Mouse (Mus musculus) olfactory bulb, adult 2 months (tissue): ENCODE data around the gene Nsun3. TPM values are rescaled to one million over a fixed set of nuclear protein-coding genes. Genes with fewer than 3 reads are reported as not detected.

Experiments used
- H3K27ac ChIP-seq: fragments of 200-500 bp; 2 replicates; pipeline ENCODE4 v1.5.1; 2012; ENCODE audit warnings: low read depth, low read length; ENCODE audit not compliant: insufficient read depth
- H3K4me1 ChIP-seq: fragments of 200-500 bp; 2 replicates; pipeline ENCODE4 v1.6.1; 2012; ENCODE audit warnings: low read length; ENCODE audit not compliant: control insufficient read depth, insufficient read depth
- H3K4me3 ChIP-seq: fragments of 200-500 bp; 2 replicates; pipeline ENCODE4 v1.5.1; 2012; ENCODE audit warnings: mild to moderate bottlenecking, low read depth, low read length, moderate library complexity; ENCODE audit not compliant: insufficient read depth
- CTCF ChIP-seq: fragments of 200-500 bp; IDR thresholded peaks from 2 replicates; pipeline ENCODE4 v1.5.1; 2012; ENCODE audit warnings: low read depth, mild to moderate bottlenecking, low read length, moderate library complexity; ENCODE audit not compliant: insufficient read depth
- POLR2A ChIP-seq: fragments of 200-500 bp; IDR thresholded peaks from 2 replicates; pipeline ENCODE4 v1.6.1; 2012; ENCODE audit warnings: mild to moderate bottlenecking, low read depth, low read length, moderate library complexity; ENCODE audit not compliant: insufficient read depth
- WGBS: fragments of 180-500 bp; shearing (Covaris S2); methylation state at CpG from one replicate; pipeline ENCODE4 v1.1.7; 2018; 5-methylcytosine and 5-hydroxymethylcytosine counted together
- polyA plus RNA-seq: library from polyadenylated mRNA; stranded (reverse); fragments of >200 nt; gene quantifications from 2 replicates; pipeline ENCODE4 v1.2.4, GENCODE M21; 2012; ENCODE audit warnings: low replicate concordance; ENCODE audit not compliant: missing spikeins, insufficient read depth, insufficient read length

The Nsun3 gene
- polyA plus RNA-seq, 1 experiment, result not detected

GRCm38 (mm10) chr16:62810855-62811254, 24.2 kb upstream of the Nsun3 start:
- H3K27ac ChIP-seq, result no peak overlapping the region
- H3K4me3 ChIP-seq, result no peak overlapping the region
- TF ChIP-seq POLR2A, result no peak
- TF ChIP-seq CTCF, result no peak
- H3K4me1 ChIP-seq, result 0 out of 2 replicates have a peak, but pooled peaks cover 2% of the 10 kb centered on the region
- WGBS, result 95% methylated on average over 4 of the region's 4 CpGs

GRCm38 (mm10) chr16:62807249-62807979, 20.8 kb upstream of the Nsun3 start:
- H3K4me3 ChIP-seq, result no peak overlapping the region
- 0 out of 2 replicates have a peak, but pooled peaks cover 2% of the 10 kb centered on the region for H3K4me1 ChIP-seq
- no peak overlapping the region for H3K27ac ChIP-seq
- TF ChIP-seq CTCF (no peak), POLR2A (no peak)
- WGBS, result 62% methylated on average over 8 of the region's 8 CpGs

DNA sequence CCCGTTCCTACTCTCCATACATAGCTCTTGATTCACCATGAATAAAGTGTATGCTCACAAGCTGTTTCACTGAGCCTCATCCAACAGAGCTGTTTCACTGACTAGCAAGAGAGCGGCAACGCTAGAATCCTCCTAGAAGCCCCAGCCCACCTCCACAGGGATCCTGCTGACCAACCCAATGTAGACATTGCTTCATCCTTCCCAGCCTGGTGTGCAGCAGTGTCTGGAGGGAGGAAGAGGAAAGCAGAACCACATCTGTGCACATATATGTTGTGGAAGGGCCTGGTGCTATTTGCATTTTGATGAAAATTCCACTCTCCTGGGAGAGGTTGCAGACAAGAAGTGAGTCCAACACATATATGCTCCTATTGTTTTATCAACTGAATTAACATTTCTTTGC, 18.0 kb upstream of the Nsun3 start:
- 0 out of 2 replicates have a peak, but pooled peaks cover 2% of the 10 kb centered on the region for H3K4me1 ChIP-seq
- no peak overlapping the region for H3K4me3 ChIP-seq
- WGBS, result 96% methylated on average over 3 of the region's 3 CpGs
- TF ChIP-seq CTCF (no peak), POLR2A (no peak)
- no peak overlapping the region for H3K27ac ChIP-seq

GRCm38 (mm10) chr16:62799839-62800238, 13.2 kb upstream of the Nsun3 start:
- no peak for TF ChIP-seq POLR2A
- TF ChIP-seq CTCF, result no peak
- WGBS, result 85% methylated on average over 3 of the region's 3 CpGs
- Histone ChIP-seq H3K27ac (no peak overlapping the region), H3K4me1 (no peaks in the 10 kb centered on the region), H3K4me3 (no peak overlapping the region)

DNA sequence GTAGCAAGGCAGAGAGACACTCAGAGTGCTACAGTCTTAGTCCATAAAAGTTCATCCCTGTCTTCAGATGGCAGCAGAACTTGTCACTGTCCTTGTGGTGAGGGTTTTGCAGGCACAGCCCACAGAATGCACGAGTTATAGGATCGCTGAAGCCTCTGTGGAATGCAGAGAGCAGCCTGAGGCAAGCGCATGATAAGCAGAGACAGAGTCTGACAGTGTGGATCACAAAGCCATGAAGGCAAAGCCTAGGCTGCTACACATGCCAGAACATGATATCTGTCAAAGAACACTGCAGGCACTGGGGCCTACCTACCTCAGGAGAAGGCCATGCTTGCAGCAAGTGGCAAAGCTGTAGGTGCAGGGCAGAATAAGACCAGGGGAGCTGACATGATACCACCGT, 12.8 kb upstream of the Nsun3 start:
- H3K4me3 ChIP-seq, result no peak overlapping the region
- no peak overlapping the region for H3K27ac ChIP-seq
- 88% methylated on average over 4 of the region's 4 CpGs for WGBS
- TF ChIP-seq CTCF (no peak), POLR2A (no peak)
- no peaks in the 10 kb centered on the region for H3K4me1 ChIP-seq

DNA sequence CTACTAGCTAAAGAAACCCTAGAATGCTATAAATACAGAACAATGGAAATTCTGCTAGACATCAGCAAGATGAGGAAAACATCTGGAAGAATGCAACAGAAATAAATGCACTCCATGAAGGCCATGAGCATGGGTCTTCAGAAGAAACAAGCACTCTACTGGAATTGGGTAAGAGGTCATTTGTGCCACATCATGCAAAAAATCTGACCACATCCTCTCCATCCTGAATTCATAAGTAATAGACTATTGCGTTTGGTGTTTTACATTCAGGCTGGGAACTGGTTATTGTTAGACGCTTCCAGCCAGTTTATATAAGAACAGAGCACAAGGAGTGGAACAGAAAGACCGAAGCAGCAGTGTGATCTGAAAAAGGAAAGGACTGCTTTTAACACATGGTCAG, 12.2 kb upstream of the Nsun3 start:
- no peak overlapping the region for H3K4me3 ChIP-seq
- WGBS, result 87% methylated on average over 3 of the region's 3 CpGs

DNA sequence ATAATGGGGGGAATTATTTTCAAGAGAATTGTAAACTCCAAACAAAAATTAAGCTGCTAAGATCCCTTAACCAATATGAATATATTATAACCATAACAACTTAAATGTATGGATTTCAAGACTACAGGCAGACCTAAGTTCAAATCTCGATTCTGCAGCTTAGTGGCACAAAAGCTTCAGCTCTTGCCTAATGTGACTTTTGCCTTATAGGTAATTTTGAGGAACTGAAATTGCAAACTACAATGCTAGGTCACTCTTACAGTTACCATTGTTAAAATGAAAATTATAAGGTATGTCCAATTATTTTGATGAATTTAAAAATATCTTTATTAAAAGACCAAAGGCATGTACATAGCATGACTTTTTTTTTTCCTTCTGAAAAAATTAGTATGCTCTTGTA, 10.0 kb upstream of the Nsun3 start:
- no peaks in the 10 kb centered on the region for H3K4me1 ChIP-seq
- no peak for TF ChIP-seq CTCF
- TF ChIP-seq POLR2A, result no peak
- H3K4me3 ChIP-seq, result no peak overlapping the region
- 90% methylated on average over 1 of the region's 1 CpGs for WGBS
- H3K27ac ChIP-seq, result no peak overlapping the region

More for the DNA sequence above, 12.2 kb upstream of the Nsun3 start:
- no peak for TF ChIP-seq CTCF
- Histone ChIP-seq H3K4me1 (no peaks in the 10 kb centered on the region), H3K27ac (no peak overlapping the region)

DNA sequence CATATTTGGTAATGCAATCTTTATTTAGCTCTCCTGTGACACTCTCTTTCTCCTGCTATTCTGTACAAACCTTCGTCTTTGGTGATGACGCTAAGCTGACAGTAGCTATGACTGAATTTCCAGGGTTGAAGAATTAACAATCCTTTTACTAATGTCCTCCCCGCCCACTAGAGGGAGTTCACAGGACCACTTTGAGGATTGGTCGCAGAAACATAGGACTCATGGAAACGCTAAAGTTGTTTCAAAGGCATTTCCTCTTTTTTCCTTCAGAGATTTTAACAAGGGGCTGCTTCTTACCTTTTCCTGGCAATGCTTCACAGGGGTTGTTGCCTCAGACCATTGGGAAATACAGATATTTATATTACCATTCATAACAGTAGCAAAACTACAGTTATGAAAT, 4.4 kb downstream of the Nsun3 start:
- Histone ChIP-seq H3K27ac (no peak overlapping the region), H3K4me3 (no peak overlapping the region), H3K4me1 (peaks cover 6% of the 10 kb centered on the region; the same call in 1 of the 2 replicates)
- WGBS, result 60% methylated on average over 5 of the region's 5 CpGs
- no peak for TF ChIP-seq POLR2A

- WGBS, result 78% methylated on average over 10 of the region's 10 CpGs
- TF ChIP-seq POLR2A (no peak), CTCF (no peak)
- Histone ChIP-seq H3K4me1 (peaks cover 2% of the 10 kb centered on the region; the same call in 1 of the 2 replicates), H3K4me3 (no peak overlapping the region), H3K27ac (no peak overlapping the region)
These were observed 8.3 kb downstream of the Nsun3 start for GRCm38 (mm10) chr16:62778282-62778681.

DNA sequence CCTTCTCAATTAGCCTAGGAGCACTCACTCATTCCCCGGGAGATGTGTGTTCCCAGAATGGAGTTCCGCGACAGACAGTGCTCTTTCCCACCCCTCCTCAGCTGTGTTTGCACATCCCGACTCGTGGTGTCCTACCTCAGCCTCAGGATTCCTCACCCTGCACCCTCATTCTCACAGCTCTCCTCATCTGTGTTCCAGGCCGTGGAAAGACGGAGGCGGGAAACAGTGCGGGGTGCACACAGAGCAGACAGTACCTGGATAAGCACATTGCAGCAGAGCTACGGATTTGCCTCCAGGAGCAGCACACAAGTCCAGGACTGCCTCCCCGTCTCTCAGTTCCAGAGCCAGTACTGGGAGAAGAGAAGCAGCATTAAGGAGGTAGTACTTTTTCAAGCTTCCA, 10.6 kb downstream of the Nsun3 start:
- no peaks in the 10 kb centered on the region for H3K4me1 ChIP-seq
- H3K4me3 ChIP-seq, result no peak overlapping the region
- WGBS, result 89% methylated on average over 11 of the region's 11 CpGs
- H3K27ac ChIP-seq, result no peak overlapping the region
- TF ChIP-seq POLR2A (no peak), CTCF (no peak)
